Mouse (Mus musculus) left cerebral cortex, postnatal 36 days (tissue): Measurements from ENCODE around the gene Gm21440. TPM values are rescaled to one million over a fixed set of nuclear protein-coding genes. Genes with fewer than 3 reads are reported as not detected.
"Not testable (repeated sequence)": the region's sequence is repeated elsewhere in the genome, so short reads cannot be mapped to it uniquely, and the experiment has no call there.

Experiments used
- DNase-seq, 2 experiments: peaks; one replicate each; pipeline ENCODE4 v3.0.0; 2021 to 2022; ENCODE audit warnings: low spot score in 2 of 2, mixed read lengths in 1 of 2
- intact Hi-C: fragments of 180-260 bp; cut with DNase I; formaldehyde crosslinking; loops from one replicate; pipeline ENCODE4 v1.15.1; 2025
- total RNA-seq, 2 experiments: library from RNA; stranded (reverse); gene quantifications; 2 replicates each; pipeline ENCODE4 v1.2.3; 2021

Gm21440 gene
- total RNA-seq: not detected

DNA sequence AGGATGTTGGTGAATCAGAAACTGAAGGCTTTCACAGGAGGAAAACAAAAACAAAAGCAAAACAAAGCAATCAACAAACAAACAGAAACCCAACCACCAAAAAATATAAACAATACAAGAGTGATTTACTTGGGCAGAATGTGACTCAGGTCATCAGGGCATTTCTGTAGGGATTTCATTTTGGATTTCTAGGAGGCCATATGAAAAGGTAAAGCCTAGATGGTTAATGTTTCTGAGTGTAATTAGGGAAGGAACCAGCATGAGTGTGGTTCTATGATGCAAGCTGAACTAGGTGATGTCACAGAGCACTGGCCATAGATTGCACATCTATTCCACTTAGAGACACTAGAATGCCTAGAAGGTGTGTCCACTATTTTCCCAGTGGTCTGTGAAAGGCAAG is at the start of gene Gm21440, which contains the start of gene Gm21454:
Gene Gm21440 (plus strand): TSS at position 301 of the 400 bp plus-strand sequence.
Gene Gm21454 (plus strand): TSS at position 352 of the 400 bp plus-strand sequence.
- intact Hi-C loops, DNase-seq: not testable (repeated sequence)

GRCm38 (mm10) chrY:13223828-13224227 is 28.4 kb upstream of the Gm21440 start, which contains the start of gene Gm21828:
Gene Gm21828 (minus strand): TSS chrY:13223928.
- DNase-seq, intact Hi-C loops: not testable (repeated sequence)

Other genes with a start within 250 kb of the Gm21440 start
- not detected for gene Gm20807, start 209.5 kb upstream of the Gm21440 start, total RNA-seq
- gene Gm21891, start 118.9 kb upstream of the Gm21440 start, total RNA-seq: not detected
- gene Gm21425, start 90.4 kb upstream of the Gm21440 start, total RNA-seq: not detected
- gene Gm21828, start 28.5 kb upstream of the Gm21440 start, total RNA-seq: not detected
- not detected for gene Gm21454, start 51 bp downstream of the Gm21440 start, total RNA-seq
- gene Gm21725, start 96.7 kb downstream of the Gm21440 start, total RNA-seq: not detected
- not detected for gene Gm21866, start 213.2 kb downstream of the Gm21440 start, total RNA-seq
- gene Gm20773, start 241.6 kb downstream of the Gm21440 start, total RNA-seq: not detected